Mouse (Mus musculus): ENCODE data around the gene Plekha6.

DNA sequence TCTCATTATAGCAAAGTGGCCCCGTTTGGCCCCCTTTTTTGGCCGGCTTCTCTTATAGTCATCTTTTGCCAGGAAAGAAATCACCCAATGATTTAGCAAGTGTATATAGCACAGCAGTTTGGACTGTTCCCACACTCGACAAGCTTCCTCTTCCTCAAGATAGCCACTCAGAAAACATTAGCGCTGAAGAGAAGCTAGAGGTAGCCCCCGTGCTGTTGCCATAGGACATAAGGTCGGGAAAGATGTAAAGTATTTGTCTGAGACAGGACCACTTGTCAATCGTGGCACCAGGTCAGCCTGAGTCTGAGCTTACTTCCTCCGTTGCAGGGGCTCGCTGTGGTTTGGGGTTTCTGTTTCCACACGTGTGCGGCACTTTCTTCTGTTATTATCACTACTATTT lies 1.1 kb downstream of the Plekha6 start:
- TF ChIP-seq CTCF (IDR thresholded peaks at IDR 0.05) (no peak), EP300 (IDR thresholded peaks at IDR 0.05) (no peak)

All from lung, postnatal 0 days (tissue).